Mouse (Mus musculus) c-Kit-positive CD71-positive TER-119-positive erythroid progenitor cells, embryonic 14.5 days (primary cell): ENCODE results near the gene B430306N03Rik.
"Not testable (repeated sequence)": the region's sequence is repeated elsewhere in the genome, so short reads cannot be mapped to it uniquely, and the experiment has no call there.

Experiments used
- DNase-seq: peaks from one replicate; pipeline ENCODE4 v3.0.0-alpha.2; 2013; ENCODE audit warnings: low spot score

B430306N03Rik gene

GRCm38 (mm10) chr17:48312124-48312523 lies 3.8 kb upstream of the B430306N03Rik start:
- no peak for DNase-seq

- no peak for DNase-seq
These were observed 2.7 kb downstream of the B430306N03Rik start for GRCm38 (mm10) chr17:48318686-48319085.

- no peak for DNase-seq
These were observed 5.3 kb downstream of the B430306N03Rik start for GRCm38 (mm10) chr17:48321279-48321678.

GRCm38 (mm10) chr17:48323236-48323635 lies 7.3 kb downstream of the B430306N03Rik start:
- no peak for DNase-seq

- DNase-seq: no peak
These were observed 8.3 kb downstream of the B430306N03Rik start for GRCm38 (mm10) chr17:48324258-48324657.

- DNase-seq: no peak
These were observed 9.2 kb downstream of the B430306N03Rik start for GRCm38 (mm10) chr17:48325093-48325492.

GRCm38 (mm10) chr17:48325638-48326037 lies 9.7 kb downstream of the B430306N03Rik start:
- DNase-seq: no peak

- no peak for DNase-seq
These were observed 10.7 kb downstream of the B430306N03Rik start for GRCm38 (mm10) chr17:48326656-48327055.

- DNase-seq: no peak
These were observed 16.6 kb downstream of the B430306N03Rik start for GRCm38 (mm10) chr17:48332524-48332923.

- no peak for DNase-seq
These were observed 18.2 kb downstream of the B430306N03Rik start for GRCm38 (mm10) chr17:48334186-48334585.

GRCm38 (mm10) chr17:48336857-48337256 lies 20.9 kb downstream of the B430306N03Rik start:
- peak; percentile 82 for DNase-seq

- DNase-seq: no peak
These were observed 24.3 kb downstream of the B430306N03Rik start for GRCm38 (mm10) chr17:48340267-48340666.

GRCm38 (mm10) chr17:48341947-48342346 lies 26.0 kb downstream of the B430306N03Rik start:
- DNase-seq: no peak

GRCm38 (mm10) chr17:48343065-48343464 lies 27.1 kb downstream of the B430306N03Rik start:
- DNase-seq: no peak

GRCm38 (mm10) chr17:48345824-48346223 lies 29.9 kb downstream of the B430306N03Rik start:
- DNase-seq: no peak

GRCm38 (mm10) chr17:48346231-48346630 lies 30.3 kb downstream of the B430306N03Rik start, which contains the start of gene Trem2:
Gene Trem2, plus strand, starts transcription at chr17:48346401.
- no peak for DNase-seq

- no peak for DNase-seq
These were observed 30.9 kb downstream of the B430306N03Rik start for GRCm38 (mm10) chr17:48346834-48347233.

- DNase-seq: no peak
These were observed 31.3 kb downstream of the B430306N03Rik start for GRCm38 (mm10) chr17:48347287-48347686.

GRCm38 (mm10) chr17:48350681-48351193 lies 34.8 kb downstream of the B430306N03Rik start:
- DNase-seq: no peak

- not testable (repeated sequence) for DNase-seq
These were observed 37.0 kb downstream of the B430306N03Rik start for GRCm38 (mm10) chr17:48352976-48353375.

GRCm38 (mm10) chr17:48355822-48356221 lies 39.9 kb downstream of the B430306N03Rik start:
- no peak for DNase-seq

GRCm38 (mm10) chr17:48357892-48358291 lies 42.0 kb downstream of the B430306N03Rik start:
- DNase-seq: no peak

- DNase-seq: no peak
These were observed 43.7 kb downstream of the B430306N03Rik start, which contains the start of gene Treml1 for GRCm38 (mm10) chr17:48359616-48360015. Gene Treml1, plus strand, starts transcription at chr17:48359916.

- DNase-seq: no peak
These were observed 44.5 kb downstream of the B430306N03Rik start for GRCm38 (mm10) chr17:48360462-48360861.
